Mouse (Mus musculus) liver, embryonic 16.5 days (tissue): ENCODE results near the gene Spc24. TPM values are rescaled to one million over a fixed set of nuclear protein-coding genes. Genes with fewer than 3 reads are reported as not detected.

Source experiments
- ATAC-seq: fragments of 200-750 bp; cut with Nextera tagmentation; 2 replicates; pipeline ENCODE4 v1.8.0; 2017; ENCODE audit warnings: low read depth, mild to moderate bottlenecking, moderate number of reproducible peaks, moderate library complexity
- H3K27ac ChIP-seq: fragments of 300-500 bp; sonication (generic); 2 replicates; pipeline ENCODE4 v1.5.1; 2014; ENCODE audit warnings: mild to moderate bottlenecking, low read length
- H3K27me3 ChIP-seq: fragments of 300-500 bp; sonication (generic); 2 replicates; pipeline ENCODE4 v1.6.1; 2014; ENCODE audit warnings: low read depth, low read length, mixed read lengths; ENCODE audit not compliant: control insufficient read depth, insufficient read depth
- H3K36me3 ChIP-seq: fragments of 300-500 bp; sonication (generic); 2 replicates; pipeline ENCODE4 v1.6.1; 2014; ENCODE audit warnings: mild to moderate bottlenecking; ENCODE audit not compliant: control insufficient read depth, insufficient read depth
- H3K4me1 ChIP-seq: fragments of 300-500 bp; sonication (generic); 2 replicates; pipeline ENCODE4 v1.6.1; 2014; ENCODE audit warnings: low read depth, low read length, mixed read lengths; ENCODE audit not compliant: control insufficient read depth
- H3K4me2 ChIP-seq: fragments of 300-500 bp; sonication (generic); 2 replicates; pipeline ENCODE4 v1.6.1; 2014; ENCODE audit warnings: low read depth, low read length, mixed read lengths
- H3K4me3 ChIP-seq: fragments of 300-500 bp; sonication (generic); 2 replicates; pipeline ENCODE4 v1.5.1; 2014; ENCODE audit warnings: low read depth, mild to moderate bottlenecking, low read length
- H3K9ac ChIP-seq: fragments of 300-500 bp; sonication (generic); 2 replicates; pipeline ENCODE4 v1.6.1; 2014; ENCODE audit warnings: low read depth, low read length
- H3K9me3 ChIP-seq: fragments of 300-500 bp; sonication (generic); replicated peaks from 2 replicates; pipeline ENCODE4 v1.6.1; 2016; ENCODE audit warnings: low read length; ENCODE audit not compliant: control insufficient read depth
- WGBS: fragments of 180-500 bp; shearing (Covaris S2); extraction: QIAGEN DNeasy Blood & Tissue Kit; methylation state at CpG from one replicate; pipeline ENCODE4 v1.1.7; 2014; ENCODE audit not compliant: insufficient replicate concordance; 5-methylcytosine and 5-hydroxymethylcytosine counted together
- microRNA-seq: library from miRNA; unstranded; fragments of <30 nt; microRNA quantifications from one replicate; pipeline ENCODE4, GENCODE M21; 2016
- polyA plus RNA-seq: library from polyadenylated mRNA; unstranded; fragments of >200 nt; fragmentation: Nextera tagmentation; extraction: Ambion mirVana; gene quantifications from 2 replicates; pipeline ENCODE4 v1.2.1, GENCODE M21; 2015

Gene Spc24
- polyA plus RNA-seq, 1 experiment from 2014 or later: 68.0 TPM

- no peaks in the 10 kb centered on the region for H3K9me3 ChIP-seq
- H3K4me1 ChIP-seq: peaks cover 10% of the 10 kb centered on the region
- no peak overlapping the region for H3K9ac ChIP-seq
- no peak for ATAC-seq
- no peaks in the 10 kb centered on the region for H3K27me3 ChIP-seq
- H3K4me3 ChIP-seq: no peak overlapping the region
- no peak overlapping the region for H3K4me2 ChIP-seq
- no peaks in the 10 kb centered on the region for H3K36me3 ChIP-seq
- H3K27ac ChIP-seq: no peak overlapping the region
- 60% methylated on average over 2 of the region's 2 CpGs for WGBS
Measured at GRCm38 (mm10) chr9:21717015-21717414, 43.1 kb downstream of the Spc24 start.

- Histone ChIP-seq H3K9me3 (no peaks in the 10 kb centered on the region), H3K4me1 (peaks cover 10% of the 10 kb centered on the region), H3K9ac (no peak overlapping the region)
Measured at GRCm38 (mm10) chr9:21715298-21715697, 44.8 kb downstream of the Spc24 start.

DNA sequence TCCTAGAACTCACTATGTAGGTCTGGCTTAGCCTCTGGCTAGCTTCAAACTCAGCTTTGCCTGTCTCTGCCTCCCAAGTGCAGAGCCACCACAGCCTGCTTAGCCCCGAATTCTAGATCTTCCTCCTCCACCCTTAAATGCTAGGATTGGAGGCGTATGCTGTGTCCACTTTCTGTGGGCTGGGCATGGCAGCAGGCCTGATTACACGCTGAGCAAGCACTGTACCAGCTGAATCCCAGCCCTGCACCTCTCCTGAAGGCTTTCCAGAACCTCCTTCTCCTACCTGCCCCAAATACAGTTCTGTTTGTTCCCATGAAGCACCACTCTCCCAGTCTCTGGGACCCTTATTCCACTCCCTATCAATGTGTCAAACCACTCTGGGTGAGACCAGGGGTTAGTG lies 50.8 kb downstream of the Spc24 start:
- Histone ChIP-seq H3K9me3 (no peaks in the 10 kb centered on the region), H3K4me3 (no peak overlapping the region), H3K27ac (no peak overlapping the region), H3K9ac (no peak overlapping the region), H3K4me1 (peaks cover 2% of the 10 kb centered on the region; the same call in 1 of the 2 replicates), H3K27me3 (no peaks in the 10 kb centered on the region), H3K4me2 (no peak overlapping the region), H3K36me3 (peaks cover 3% of the 10 kb centered on the region)
- WGBS: 70% methylated on average over 3 of the region's 3 CpGs
- no peak for ATAC-seq

More at GRCm38 (mm10) chr9:21715298-21715697, 44.8 kb downstream of the Spc24 start:
- no peak overlapping the region for H3K4me3 ChIP-seq
- no peak overlapping the region for H3K4me2 ChIP-seq
- no peaks in the 10 kb centered on the region for H3K27me3 ChIP-seq
- 11% methylated on average over 4 of the region's 4 CpGs for WGBS
- ATAC-seq: peak; percentile 91
- no peaks in the 10 kb centered on the region for H3K36me3 ChIP-seq
- peak overlapping the region; percentile 47; the same call in 1 of the 2 replicates for H3K27ac ChIP-seq

GRCm38 (mm10) chr9:21706586-21707265 lies 53.4 kb downstream of the Spc24 start:
- WGBS: 79% methylated on average over 8 of the region's 8 CpGs
- peak; percentile 69; the same call in 1 of the 2 replicates for ATAC-seq
- Histone ChIP-seq H3K27me3 (no peaks in the 10 kb centered on the region), H3K36me3 (peaks cover 16% of the 10 kb centered on the region), H3K27ac (peak overlapping the region; percentile 61), H3K9ac (no peak overlapping the region), H3K4me1 (peaks cover 2% of the 10 kb centered on the region; the same call in 1 of the 2 replicates), H3K4me2 (no peak overlapping the region), H3K4me3 (no peak overlapping the region), H3K9me3 (no peaks in the 10 kb centered on the region)

- Histone ChIP-seq H3K27ac (peak overlapping the region; percentile 61), H3K4me3 (no peak overlapping the region), H3K9ac (no peak overlapping the region), H3K27me3 (no peaks in the 10 kb centered on the region), H3K4me1 (peaks cover 2% of the 10 kb centered on the region; the same call in 1 of the 2 replicates), H3K9me3 (no peaks in the 10 kb centered on the region), H3K4me2 (no peak overlapping the region), H3K36me3 (peaks cover 22% of the 10 kb centered on the region)
- WGBS: 71% methylated on average over 4 of the region's 4 CpGs
- ATAC-seq: peak; percentile 67
Measured at GRCm38 (mm10) chr9:21706085-21706484, 54.0 kb downstream of the Spc24 start.

Small RNA genes lying within 50 kb of the gene (microRNA-seq; reads per million reads assigned to microRNA genes)
- gene Mir7083: 3.9 reads per million, percentile 13 among the genes with 10 or more reads in this experiment

Other genes starting within 250 kb of the Spc24 start
- gene AB124611, start 234.1 kb downstream of the Spc24 start, polyA plus RNA-seq: 9.6 and 11.3 TPM in 2 replicates
- 7.0 and 9.3 TPM in 2 replicates for gene Carm1, start 213.4 kb downstream of the Spc24 start, polyA plus RNA-seq
- gene Timm29, start 167.6 kb downstream of the Spc24 start, polyA plus RNA-seq: 13.9 and 14.1 TPM in 2 replicates
- 11.5 and 12.5 TPM in 2 replicates for gene Yipf2, start 167.5 kb downstream of the Spc24 start, polyA plus RNA-seq
- gene Smarca4, start 144.1 kb downstream of the Spc24 start, polyA plus RNA-seq: 20.2 and 23.4 TPM in 2 replicates
- gene Ldlr, start 36.8 kb downstream of the Spc24 start, polyA plus RNA-seq: 23.9 and 29.3 TPM in 2 replicates
- 3.8 and 5.0 TPM in 2 replicates for gene Kank2, start 38.4 kb upstream of the Spc24 start, polyA plus RNA-seq
- gene Angptl8, start 75.2 kb upstream of the Spc24 start, polyA plus RNA-seq: 51.1 and 55.7 TPM in 2 replicates
- 5.0 and 5.3 TPM in 2 replicates for gene Dock6, start 92.3 kb upstream of the Spc24 start, polyA plus RNA-seq
- gene Rab3d, start 157.9 kb upstream of the Spc24 start, polyA plus RNA-seq: 12.9 and 13.9 TPM in 2 replicates
- gene Ccdc159, start 167.2 kb upstream of the Spc24 start, polyA plus RNA-seq: 1.3 and 1.6 TPM in 2 replicates
- 172 and 194 TPM in 2 replicates for gene Tmem205, start 167.3 kb upstream of the Spc24 start, polyA plus RNA-seq
- 0.96 and 1.4 TPM in 2 replicates for gene Plppr2, start 176.7 kb upstream of the Spc24 start, polyA plus RNA-seq
- 2.1 and 2.3 TPM in 2 replicates for gene Swsap1, start 195.5 kb upstream of the Spc24 start, polyA plus RNA-seq
- 115 and 116 TPM in 2 replicates for gene Epor, start 203.2 kb upstream of the Spc24 start, polyA plus RNA-seq
- 0.14 and 0.32 TPM in 2 replicates for gene Rgl3, start 229.1 kb upstream of the Spc24 start, polyA plus RNA-seq
- 0.05 TPM in 1 of 2 replicates, not detected in the other for gene Ccdc151, start 242.3 kb upstream of the Spc24 start, polyA plus RNA-seq
- 51.2 and 52.5 TPM in 2 replicates for gene Prkcsh, start 242.5 kb upstream of the Spc24 start, polyA plus RNA-seq